Mouse (Mus musculus): ENCODE results near the gene Taf8.

- TF ChIP-seq CTCF (IDR thresholded peaks at IDR 0.05; ENCODE audit: insufficient read depth, low read depth, low read length): no peak
- TF ChIP-seq POLR2A (IDR thresholded peaks at IDR 0.05; ENCODE audit: insufficient read depth, low read depth, low read length): no peak
Measured at GRCm38 (mm10) chr17:47506042-47506441, 4.0 kb upstream of the Taf8 start.

Data from olfactory bulb, adult 2 months (tissue).